Mouse (Mus musculus) erythroblast, embryonic 14.5 days (primary cell): ENCODE measurements around the gene Lamtor2.

Experiments
- GATA1 ChIP-seq: IDR thresholded peaks from 2 replicates; pipeline ENCODE4 v1.6.1; 2012; ENCODE audit warnings: low read length, inconsistent platforms, mixed read lengths
- TAL1 ChIP-seq: IDR thresholded peaks from 3 replicates; pipeline ENCODE4 v1.6.1; 2012; ENCODE audit warnings: low read length, inconsistent platforms, mixed read lengths

DNA sequence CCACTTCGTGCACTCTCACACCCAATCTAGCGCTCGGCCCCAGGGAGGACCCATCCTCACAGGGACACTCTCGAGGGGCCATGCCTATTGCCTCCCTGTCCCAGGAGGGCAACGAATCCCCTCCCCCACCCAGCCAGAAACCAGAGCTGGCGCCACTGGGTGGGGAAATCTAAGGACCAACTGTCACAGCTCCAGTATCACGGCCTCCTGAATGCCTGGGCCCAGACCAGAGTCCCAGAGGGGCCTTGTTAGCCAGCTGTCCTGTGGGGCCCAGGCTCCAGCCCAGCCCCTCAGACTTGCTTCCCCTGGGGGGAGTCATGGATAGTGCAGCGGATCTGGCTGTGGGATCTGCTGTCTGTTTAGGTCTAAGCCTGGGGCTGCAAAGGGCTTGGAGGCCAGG is 25.3 kb downstream of the Lamtor2 start:
- no peak for TF ChIP-seq GATA1
- TF ChIP-seq TAL1: no peak
